Mouse (Mus musculus): ENCODE results near the gene Synpr.

Gene Synpr

GRCm38 (mm10) chr14:13354154-13354553, 69.6 kb downstream of the Synpr start:
- in situ Hi-C loops (cut with MseI, MboI) = loop anchor here in 1 of 2 experiments (10.0 kb wide), 1 partner anchor 561 kb away; the partner anchor contains the start of gene Gm281

- in situ Hi-C loops (cut with MseI, MboI) = loop anchor here (5.0 to 10.0 kb wide), 2 partner anchors 559 to 562 kb away; partner anchors contain the start of gene Gm281 (in 1 of the 2)
These were observed 71.2 kb downstream of the Synpr start for GRCm38 (mm10) chr14:13355569-13356362.

- in situ Hi-C loops (cut with MseI, MboI) = loop anchor here (5.0 to 10.0 kb wide), 2 partner anchors 558 to 560 kb away; partner anchors contain the start of gene Gm281 (in 1 of the 2)
These were observed 72.6 kb downstream of the Synpr start for GRCm38 (mm10) chr14:13357101-13357667.

- in situ Hi-C loops (cut with MseI, MboI) = loop anchor here (5.0 to 10.0 kb wide), 2 partner anchors 557 to 559 kb away; partner anchors contain the start of gene Gm281 (in 1 of the 2)
These were observed 73.5 kb downstream of the Synpr start for GRCm38 (mm10) chr14:13358037-13358436.

- in situ Hi-C loops (cut with MseI, MboI) = no loop called here
These were observed 76.6 kb downstream of the Synpr start for GRCm38 (mm10) chr14:13361184-13361583.

- in situ Hi-C loops (cut with MseI, MboI) = no loop called here
These were observed 77.1 kb downstream of the Synpr start for GRCm38 (mm10) chr14:13361642-13362041.

GRCm38 (mm10) chr14:13368309-13368708, 83.7 kb downstream of the Synpr start:
- in situ Hi-C loops (cut with MseI, MboI) = no loop called here

GRCm38 (mm10) chr14:13389081-13389480, 104.5 kb downstream of the Synpr start:
- in situ Hi-C loops (cut with MseI, MboI) = no loop called here

GRCm38 (mm10) chr14:13389954-13390353, 105.4 kb downstream of the Synpr start:
- in situ Hi-C loops (cut with MseI, MboI) = no loop called here

GRCm38 (mm10) chr14:13399226-13400020, 114.8 kb downstream of the Synpr start:
- in situ Hi-C loops (cut with MseI, MboI) = no loop called here

- in situ Hi-C loops (cut with MseI, MboI) = no loop called here
These were observed 127.1 kb downstream of the Synpr start for GRCm38 (mm10) chr14:13411636-13412035.

- in situ Hi-C loops (cut with MseI, MboI) = no loop called here
These were observed 156.1 kb downstream of the Synpr start for GRCm38 (mm10) chr14:13440723-13441122.

- in situ Hi-C loops (cut with MseI, MboI) = no loop called here
These were observed 160.3 kb downstream of the Synpr start for GRCm38 (mm10) chr14:13444908-13445307.

GRCm38 (mm10) chr14:13453461-13454204, 169.1 kb downstream of the Synpr start:
- in situ Hi-C loops (cut with MseI, MboI) = no loop called here

- in situ Hi-C loops (cut with MseI, MboI) = no loop called here
These were observed 170.4 kb downstream of the Synpr start for GRCm38 (mm10) chr14:13454991-13455390.

- in situ Hi-C loops (cut with MseI, MboI) = no loop called here
These were observed 174.8 kb downstream of the Synpr start for GRCm38 (mm10) chr14:13459333-13459732.

GRCm38 (mm10) chr14:13469211-13469610, 184.6 kb downstream of the Synpr start:
- in situ Hi-C loops (cut with MseI, MboI) = no loop called here

GRCm38 (mm10) chr14:13477821-13478220, 193.2 kb downstream of the Synpr start:
- in situ Hi-C loops (cut with MseI, MboI) = no loop called here

GRCm38 (mm10) chr14:13505355-13505754, 220.8 kb downstream of the Synpr start:
- in situ Hi-C loops (cut with MseI, MboI) = no loop called here

GRCm38 (mm10) chr14:13518608-13519139, 234.1 kb downstream of the Synpr start:
- in situ Hi-C loops (cut with MseI, MboI) = no loop called here
